Mouse (Mus musculus) liver, embryonic 13.5 days (tissue): ENCODE data around the gene Sult6b1. TPM values are rescaled to one million over a fixed set of nuclear protein-coding genes. Genes with fewer than 3 reads are reported as not detected.

Experiments used
- ATAC-seq: fragments of 200-750 bp; cut with Nextera tagmentation; 2 replicates; pipeline ENCODE4 v1.8.0; 2017; ENCODE audit warnings: low read depth, mild to moderate bottlenecking, moderate number of reproducible peaks, moderate library complexity
- DNase-seq: peaks from one replicate; pipeline ENCODE4 v3.0.0; 2022
- H3K27ac ChIP-seq: fragments of 300-500 bp; sonication (generic); 2 replicates; pipeline ENCODE4 v1.5.1; 2015; ENCODE audit warnings: moderate library complexity, mild to moderate bottlenecking, inconsistent platforms
- H3K27me3 ChIP-seq: fragments of 300-500 bp; sonication (generic); 2 replicates; pipeline ENCODE4 v1.6.1; 2015; ENCODE audit warnings: mild to moderate bottlenecking, inconsistent platforms
- H3K36me3 ChIP-seq: fragments of 300-500 bp; sonication (generic); 2 replicates; pipeline ENCODE4 v1.6.1; 2015; ENCODE audit warnings: mild to moderate bottlenecking, inconsistent platforms
- H3K4me1 ChIP-seq: fragments of 300-500 bp; sonication (generic); replicated peaks from 2 replicates; pipeline ENCODE4 v1.6.1; 2015; ENCODE audit warnings: inconsistent platforms
- H3K4me2 ChIP-seq: fragments of 300-500 bp; sonication (generic); 2 replicates; pipeline ENCODE4 v1.6.1; 2015; ENCODE audit warnings: inconsistent platforms, mild to moderate bottlenecking, moderate library complexity
- H3K4me3 ChIP-seq: fragments of 300-500 bp; sonication (generic); replicated peaks from 2 replicates; pipeline ENCODE4 v1.5.1; 2015; ENCODE audit warnings: mild to moderate bottlenecking, inconsistent platforms
- H3K9ac ChIP-seq: fragments of 300-500 bp; sonication (generic); 2 replicates; pipeline ENCODE4 v1.6.1; 2015; ENCODE audit warnings: mild to moderate bottlenecking, inconsistent platforms
- H3K9me3 ChIP-seq: fragments of 300-500 bp; sonication (generic); replicated peaks from 2 replicates; pipeline ENCODE4 v1.6.1; 2016; ENCODE audit warnings: inconsistent platforms
- WGBS: fragments of 180-500 bp; shearing (Covaris S2); methylation state at CpG from one replicate; pipeline ENCODE4 v1.1.7; 2015; ENCODE audit not compliant: insufficient replicate concordance; 5-methylcytosine and 5-hydroxymethylcytosine counted together
- polyA plus RNA-seq: library from polyadenylated mRNA; unstranded; fragments of >200 nt; fragmentation: Nextera tagmentation; extraction: Ambion mirVana; gene quantifications from 2 replicates; pipeline ENCODE4 v1.2.1, GENCODE M21; 2015

Gene Sult6b1
- 0.10 and 0.13 TPM in 2 replicates for polyA plus RNA-seq

GRCm38 (mm10) chr17:78906892-78907291, at the start of gene Sult6b1:
Gene Sult6b1 (minus strand): TSS chr17:78906992.
- Histone ChIP-seq H3K27ac (no peak within 1 kb of the TSS), H3K4me2 (no peak within 1 kb of the TSS), H3K27me3 (no peaks in the 10 kb centered on the region; the same call in 1 of the 2 replicates), H3K9ac (no peak within 1 kb of the TSS), H3K9me3 (no peaks in the 10 kb centered on the region), H3K4me3 (no peak within 1 kb of the TSS), H3K36me3 (no peaks in the 10 kb centered on the region), H3K4me1 (no peaks in the 10 kb centered on the region)
- no peak for DNase-seq
- ATAC-seq = no peak
- 66% methylated on average over 5 of the region's 5 CpGs for WGBS

GRCm38 (mm10) chr17:78953240-78953639, 46.4 kb upstream of the Sult6b1 start:
- WGBS = 77% methylated on average over 8 of the region's 8 CpGs
- no peaks in the 10 kb centered on the region for H3K4me1 ChIP-seq
- H3K9ac ChIP-seq = no peak overlapping the region
- DNase-seq (no peak), ATAC-seq (no peak)
- no peak overlapping the region for H3K4me2 ChIP-seq
- no peak overlapping the region for H3K4me3 ChIP-seq
- H3K36me3 ChIP-seq = peaks cover 47% of the 10 kb centered on the region
- H3K9me3 ChIP-seq = no peaks in the 10 kb centered on the region
- H3K27me3 ChIP-seq = no peaks in the 10 kb centered on the region
- no peak overlapping the region for H3K27ac ChIP-seq

GRCm38 (mm10) chr17:78952070-78952469, 45.3 kb upstream of the Sult6b1 start:
- no peaks in the 10 kb centered on the region for H3K9me3 ChIP-seq
- H3K27me3 ChIP-seq = no peaks in the 10 kb centered on the region
- H3K4me2 ChIP-seq = no peak overlapping the region
- no peak overlapping the region for H3K27ac ChIP-seq
- no peak for ATAC-seq
- H3K9ac ChIP-seq = no peak overlapping the region
- peaks cover 52% of the 10 kb centered on the region for H3K36me3 ChIP-seq
- no peak overlapping the region for H3K4me3 ChIP-seq
- no peaks in the 10 kb centered on the region for H3K4me1 ChIP-seq
- WGBS = 78% methylated on average over 5 of the region's 5 CpGs
- DNase-seq = no peak

DNA sequence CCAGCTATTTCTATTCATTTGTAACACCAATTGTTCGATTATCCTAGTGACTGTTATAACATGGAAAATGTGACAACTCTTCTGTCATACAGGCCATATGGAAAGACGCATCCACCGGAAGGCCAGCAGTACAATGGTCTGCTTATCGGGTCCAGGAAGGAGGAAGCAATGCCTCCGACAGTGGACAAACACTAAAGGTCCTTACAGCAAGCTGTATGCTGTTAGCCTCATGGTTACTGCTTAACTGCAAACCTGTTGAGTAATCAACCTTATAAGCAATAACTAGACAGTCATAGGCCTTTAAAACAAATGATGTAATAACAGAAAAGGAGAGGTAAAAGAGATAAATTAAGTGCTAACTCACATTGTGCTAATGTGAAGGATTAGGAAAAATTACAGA, 44.4 kb upstream of the Sult6b1 start:
- Histone ChIP-seq H3K27me3 (no peaks in the 10 kb centered on the region), H3K27ac (no peak overlapping the region), H3K9me3 (no peaks in the 10 kb centered on the region), H3K4me1 (no peaks in the 10 kb centered on the region), H3K4me2 (no peak overlapping the region), H3K36me3 (peaks cover 56% of the 10 kb centered on the region), H3K9ac (no peak overlapping the region), H3K4me3 (no peak overlapping the region)
- WGBS = 75% methylated on average over 5 of the region's 5 CpGs
- no peak for DNase-seq
- no peak for ATAC-seq

DNA sequence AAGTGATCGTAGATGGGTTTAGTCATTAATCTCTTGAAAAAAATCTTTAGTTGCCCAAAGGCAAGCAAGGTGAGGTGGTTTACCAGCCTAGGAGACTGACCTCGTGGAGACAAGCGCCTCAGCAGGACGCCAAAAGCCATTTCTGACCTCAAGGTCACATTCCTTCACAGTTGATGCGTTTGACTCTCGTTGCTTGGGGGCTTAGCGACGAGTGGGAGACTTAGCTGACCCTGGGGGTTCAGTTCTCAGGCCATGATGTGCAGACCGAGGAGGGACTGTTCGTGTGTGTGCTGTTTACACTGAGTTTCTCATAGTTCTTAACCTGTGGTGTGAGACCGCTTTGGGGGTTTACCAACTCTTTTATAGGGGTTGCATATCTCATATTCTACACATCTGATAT, 35.8 kb upstream of the Sult6b1 start:
- Histone ChIP-seq H3K9me3 (no peaks in the 10 kb centered on the region), H3K4me1 (peaks cover 6% of the 10 kb centered on the region), H3K9ac (no peak overlapping the region), H3K27ac (no peak overlapping the region), H3K36me3 (peaks cover 42% of the 10 kb centered on the region), H3K4me2 (no peak overlapping the region), H3K27me3 (no peaks in the 10 kb centered on the region), H3K4me3 (no peak overlapping the region)
- WGBS = 72% methylated on average over 11 of the region's 11 CpGs
- DNase-seq (no peak), ATAC-seq (no peak)

DNA sequence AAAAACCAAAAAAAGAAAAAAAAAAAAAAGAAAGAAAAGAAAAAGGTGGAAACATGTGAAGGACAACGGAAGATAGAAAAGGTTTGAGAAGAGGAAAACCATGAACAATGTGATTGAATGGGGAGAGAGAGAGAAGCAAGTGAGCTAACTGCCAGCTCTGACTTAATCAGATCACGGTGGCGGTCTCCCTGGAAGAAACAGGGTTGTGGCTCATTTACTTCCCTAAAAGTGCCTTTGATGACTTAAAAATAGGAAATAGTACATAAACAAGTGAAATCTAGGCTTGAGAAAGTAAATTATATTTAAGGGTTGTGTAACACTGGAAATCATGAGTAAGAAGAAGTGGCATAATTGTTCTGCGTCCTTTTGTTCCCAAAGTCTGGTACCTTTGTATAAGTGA, 32.1 kb upstream of the Sult6b1 start:
- H3K36me3 ChIP-seq = peaks cover 44% of the 10 kb centered on the region
- no peak overlapping the region for H3K9ac ChIP-seq
- no peak overlapping the region for H3K4me3 ChIP-seq
- no peaks in the 10 kb centered on the region for H3K9me3 ChIP-seq
- no peak overlapping the region for H3K4me2 ChIP-seq
- H3K27me3 ChIP-seq = no peaks in the 10 kb centered on the region
- ATAC-seq = no peak
- H3K27ac ChIP-seq = no peak overlapping the region
- no peak for DNase-seq
- WGBS = 73% methylated on average over 4 of the region's 4 CpGs
- H3K4me1 ChIP-seq = peaks cover 32% of the 10 kb centered on the region

GRCm38 (mm10) chr17:78937229-78937853, 30.5 kb upstream of the Sult6b1 start:
- Histone ChIP-seq H3K27me3 (no peaks in the 10 kb centered on the region), H3K4me3 (peak overlapping the region; percentile 91), H3K9me3 (no peaks in the 10 kb centered on the region), H3K27ac (peak overlapping the region; percentile 53), H3K9ac (peak overlapping the region; percentile 84), H3K4me2 (peak overlapping the region; percentile 83), H3K4me1 (peaks cover 47% of the 10 kb centered on the region), H3K36me3 (peaks cover 45% of the 10 kb centered on the region)
- no peak for DNase-seq
- 6% methylated on average over 26 of the region's 26 CpGs for WGBS
- peak; percentile 18 for ATAC-seq

GRCm38 (mm10) chr17:78936466-78937228, 29.9 kb upstream of the Sult6b1 start, which contains the start of the genes Cebpz and Ndufaf7:
Gene Cebpz (minus strand): TSS chr17:78937066.
Gene Ndufaf7 (plus strand): TSS chr17:78937136.
- Histone ChIP-seq H3K9me3 (no peaks in the 10 kb centered on the region), H3K4me3 (peak within 1 kb of the TSS; percentile 91), H3K36me3 (peaks cover 46% of the 10 kb centered on the region), H3K27ac (peak within 1 kb of the TSS; percentile 53), H3K9ac (peak within 1 kb of the TSS; percentile 84), H3K4me1 (peaks cover 47% of the 10 kb centered on the region), H3K27me3 (no peaks in the 10 kb centered on the region), H3K4me2 (peak within 1 kb of the TSS; percentile 83)
- DNase-seq (peak; percentile 98), ATAC-seq (peak; percentile 99)
- WGBS = under 1% methylated on average over 45 of the region's 45 CpGs

DNA sequence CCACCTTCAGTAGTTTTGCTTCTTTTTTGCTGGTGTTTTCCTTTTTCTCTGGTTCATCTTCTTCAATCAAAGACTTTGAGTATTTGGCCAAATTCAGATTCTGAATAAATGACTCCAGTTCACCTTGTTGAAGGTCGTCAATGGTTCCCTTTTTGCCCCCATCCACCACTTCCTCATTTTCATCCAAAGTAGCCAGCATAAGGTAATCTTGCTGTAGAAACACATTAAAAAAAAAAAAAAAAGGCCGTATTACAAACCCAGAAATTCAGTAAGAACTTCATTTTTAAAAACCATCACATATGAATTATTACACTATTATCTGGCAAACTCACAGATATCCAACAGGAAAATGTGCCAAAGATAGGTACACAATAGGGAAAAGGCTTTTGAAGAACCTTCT, 29.1 kb upstream of the Sult6b1 start:
- 18% methylated on average over 2 of the region's 2 CpGs for WGBS
- Histone ChIP-seq H3K4me3 (peak overlapping the region; percentile 91), H3K9ac (peak overlapping the region; percentile 84), H3K27me3 (no peaks in the 10 kb centered on the region), H3K36me3 (peaks cover 48% of the 10 kb centered on the region), H3K4me2 (peak overlapping the region; percentile 83), H3K27ac (no peak overlapping the region), H3K4me1 (peaks cover 47% of the 10 kb centered on the region), H3K9me3 (no peaks in the 10 kb centered on the region)
- ATAC-seq (no peak), DNase-seq (no peak)

DNA sequence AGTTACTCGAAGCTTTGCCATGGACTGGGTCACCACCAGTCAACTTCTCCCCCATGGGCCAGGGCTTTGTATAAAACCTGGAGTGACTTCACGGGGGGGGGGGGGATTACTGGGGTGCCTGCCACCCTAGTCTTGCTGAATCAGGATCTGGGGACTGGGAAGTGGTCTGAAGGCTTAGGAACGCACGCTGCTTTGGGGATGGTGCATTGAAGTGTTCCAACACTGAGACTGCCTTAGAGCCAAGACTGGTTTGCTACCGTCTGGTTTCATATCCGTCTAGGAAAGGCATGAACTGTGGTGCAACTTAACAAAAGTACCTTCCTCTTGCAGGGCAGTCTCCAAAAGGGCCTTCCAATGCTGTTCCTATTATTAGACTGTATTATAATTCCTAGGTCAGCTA, 10.9 kb upstream of the Sult6b1 start:
- DNase-seq = no peak
- Histone ChIP-seq H3K27ac (no peak overlapping the region), H3K4me1 (peaks cover 24% of the 10 kb centered on the region), H3K4me3 (peak overlapping the region; percentile 77; the same call in 1 of the 2 replicates), H3K9me3 (no peaks in the 10 kb centered on the region), H3K9ac (no peak overlapping the region), H3K4me2 (peak overlapping the region; percentile 83), H3K36me3 (peaks cover 37% of the 10 kb centered on the region), H3K27me3 (no peaks in the 10 kb centered on the region)
- 47% methylated on average over 6 of the region's 6 CpGs for WGBS
- ATAC-seq = no peak

GRCm38 (mm10) chr17:78916899-78917298, 10.1 kb upstream of the Sult6b1 start:
- H3K27ac ChIP-seq = peak overlapping the region; percentile 82
- peak overlapping the region; percentile 82 for H3K9ac ChIP-seq
- no peak for DNase-seq
- peak overlapping the region; percentile 77 for H3K4me3 ChIP-seq
- peak overlapping the region; percentile 83 for H3K4me2 ChIP-seq
- ATAC-seq = 0 out of 2 replicates have a peak, but pooled peaks have one; percentile 17
- peaks cover 30% of the 10 kb centered on the region for H3K36me3 ChIP-seq
- no peaks in the 10 kb centered on the region for H3K9me3 ChIP-seq
- peaks cover 29% of the 10 kb centered on the region for H3K4me1 ChIP-seq
- 4% methylated on average over 11 of the region's 11 CpGs for WGBS
- H3K27me3 ChIP-seq = no peaks in the 10 kb centered on the region
